Mouse (Mus musculus) stomach, embryonic 14.5 days (tissue): ENCODE measurements around the gene Cd38. TPM values are rescaled to one million over a fixed set of nuclear protein-coding genes. Genes with fewer than 3 reads are reported as not detected.

ENCODE experiments used
- ATAC-seq: fragments of 200-750 bp; cut with Nextera tagmentation; 2 replicates; pipeline ENCODE4 v1.8.0; 2017; ENCODE audit warnings: low read depth, moderate TSS enrichment; ENCODE audit not compliant: insufficient number of reproducible peaks, insufficient read depth, low FRiP score
- H3K27ac ChIP-seq: fragments of 300-500 bp; sonication (generic); 2 replicates; pipeline ENCODE4 v1.5.1; 2014; ENCODE audit warnings: mild to moderate bottlenecking, low read length, moderate library complexity, mixed read lengths
- H3K27me3 ChIP-seq: fragments of 300-500 bp; sonication (generic); 2 replicates; pipeline ENCODE4 v1.6.1; 2014; ENCODE audit warnings: low read length, control low read depth, mixed read lengths; ENCODE audit not compliant: control insufficient read depth, insufficient read depth
- H3K36me3 ChIP-seq: fragments of 300-500 bp; sonication (generic); 2 replicates; pipeline ENCODE4 v1.6.1; 2014; ENCODE audit warnings: mild to moderate bottlenecking, control low read depth, low read length, moderate library complexity, mixed read lengths; ENCODE audit not compliant: control insufficient read depth, insufficient read depth
- H3K4me1 ChIP-seq: fragments of 300-500 bp; sonication (generic); 2 replicates; pipeline ENCODE4 v1.6.1; 2014; ENCODE audit warnings: low read length, control low read depth, mixed read lengths; ENCODE audit not compliant: control insufficient read depth, insufficient read depth
- H3K4me2 ChIP-seq: fragments of 300-500 bp; sonication (generic); replicated peaks from 2 replicates; pipeline ENCODE4 v1.6.1; 2014; ENCODE audit warnings: low read depth, low read length, control low read depth
- H3K4me3 ChIP-seq: fragments of 300-500 bp; sonication (generic); 2 replicates; pipeline ENCODE4 v1.5.1; 2014; ENCODE audit warnings: low read depth, low read length, control low read depth
- H3K9ac ChIP-seq: fragments of 300-500 bp; sonication (generic); replicated peaks from 2 replicates; pipeline ENCODE4 v1.6.1; 2014; ENCODE audit warnings: low read depth, mild to moderate bottlenecking, control low read depth, low read length, moderate library complexity, mixed read lengths
- H3K9me3 ChIP-seq: fragments of 300-500 bp; sonication (generic); 2 replicates; pipeline ENCODE4 v1.6.1; 2016; ENCODE audit warnings: low read depth, low read length, control low read depth; ENCODE audit not compliant: control insufficient read depth
- WGBS: fragments of 180-500 bp; shearing (Covaris S2); extraction: QIAGEN DNeasy Blood & Tissue Kit; methylation state at CpG from one replicate; pipeline ENCODE4 v1.1.7; 2014; 5-methylcytosine and 5-hydroxymethylcytosine counted together
- polyA plus RNA-seq: library from polyadenylated mRNA; unstranded; fragments of >200 nt; fragmentation: Nextera tagmentation; extraction: Ambion mirVana; gene quantifications from 2 replicates; pipeline ENCODE4 v1.2.1, GENCODE M21; 2014

The Cd38 gene
- polyA plus RNA-seq, 1 experiment from 2014 or later = 15.8 TPM

GRCm38 (mm10) chr5:43836590-43836989 lies 31.8 kb upstream of the Cd38 start:
- H3K9me3 ChIP-seq = no peaks in the 10 kb centered on the region
- no peak for ATAC-seq
- 91% methylated on average over 7 of the region's 7 CpGs for WGBS

GRCm38 (mm10) chr5:43837372-43837771 lies 31.0 kb upstream of the Cd38 start:
- Histone ChIP-seq H3K36me3 (no peaks in the 10 kb centered on the region), H3K9me3 (no peaks in the 10 kb centered on the region), H3K27ac (no peak overlapping the region), H3K9ac (no peak overlapping the region), H3K4me1 (0 out of 2 replicates have a peak, but pooled peaks cover 2% of the 10 kb centered on the region), H3K4me2 (no peak overlapping the region), H3K4me3 (no peak overlapping the region), H3K27me3 (no peaks in the 10 kb centered on the region)
- WGBS = 45% methylated on average over 5 of the region's 5 CpGs
- ATAC-seq = no peak

More at GRCm38 (mm10) chr5:43836590-43836989, 31.8 kb upstream of the Cd38 start:
- H3K27me3 ChIP-seq = no peaks in the 10 kb centered on the region
- 0 out of 2 replicates have a peak, but pooled peaks cover under 1% of the 10 kb centered on the region for H3K4me1 ChIP-seq
- H3K9ac ChIP-seq = no peak overlapping the region
- H3K36me3 ChIP-seq = no peaks in the 10 kb centered on the region
- H3K27ac ChIP-seq = no peak overlapping the region
- H3K4me2 ChIP-seq = no peak overlapping the region
- H3K4me3 ChIP-seq = no peak overlapping the region

- Histone ChIP-seq H3K27ac (no peak overlapping the region), H3K4me2 (peak overlapping the region; percentile 7; the same call in 1 of the 2 replicates), H3K27me3 (no peaks in the 10 kb centered on the region), H3K9ac (no peak overlapping the region), H3K9me3 (no peaks in the 10 kb centered on the region), H3K4me3 (no peak overlapping the region), H3K4me1 (0 out of 2 replicates have a peak, but pooled peaks cover 2% of the 10 kb centered on the region), H3K36me3 (no peaks in the 10 kb centered on the region)
- no peak for ATAC-seq
- WGBS = 41% methylated on average over 11 of the region's 11 CpGs
Observed at GRCm38 (mm10) chr5:43841144-43842010, 27.0 kb upstream of the Cd38 start.

GRCm38 (mm10) chr5:43842011-43842285 lies 26.4 kb upstream of the Cd38 start:
- Histone ChIP-seq H3K36me3 (no peaks in the 10 kb centered on the region), H3K9ac (no peak overlapping the region), H3K4me3 (no peak overlapping the region), H3K4me2 (peak overlapping the region; percentile 7; the same call in 1 of the 2 replicates), H3K27ac (no peak overlapping the region), H3K4me1 (0 out of 2 replicates have a peak, but pooled peaks cover 2% of the 10 kb centered on the region), H3K27me3 (no peaks in the 10 kb centered on the region), H3K9me3 (no peaks in the 10 kb centered on the region)
- ATAC-seq = no peak
- WGBS = 77% methylated on average over 5 of the region's 5 CpGs

- Histone ChIP-seq H3K9ac (no peak overlapping the region), H3K9me3 (no peaks in the 10 kb centered on the region), H3K4me2 (no peak overlapping the region), H3K36me3 (no peaks in the 10 kb centered on the region), H3K27me3 (no peaks in the 10 kb centered on the region), H3K4me1 (0 out of 2 replicates have a peak, but pooled peaks cover 2% of the 10 kb centered on the region), H3K27ac (no peak overlapping the region), H3K4me3 (no peak overlapping the region)
- no peak for ATAC-seq
- WGBS = 58% methylated on average over 3 of the region's 3 CpGs
Observed at GRCm38 (mm10) chr5:43842576-43843155, 25.7 kb upstream of the Cd38 start.

GRCm38 (mm10) chr5:43845083-43845482 lies 23.3 kb upstream of the Cd38 start:
- 86% methylated on average over 5 of the region's 5 CpGs for WGBS
- Histone ChIP-seq H3K4me2 (no peak overlapping the region), H3K9ac (no peak overlapping the region), H3K27ac (no peak overlapping the region), H3K9me3 (no peaks in the 10 kb centered on the region), H3K4me1 (0 out of 2 replicates have a peak, but pooled peaks cover 2% of the 10 kb centered on the region), H3K27me3 (no peaks in the 10 kb centered on the region), H3K4me3 (no peak overlapping the region), H3K36me3 (no peaks in the 10 kb centered on the region)
- ATAC-seq = no peak

- H3K9me3 ChIP-seq = no peaks in the 10 kb centered on the region
- no peak overlapping the region for H3K9ac ChIP-seq
- WGBS = 55% methylated on average over 1 of the region's 1 CpGs
- 0 out of 2 replicates have a peak, but pooled peaks cover 2% of the 10 kb centered on the region for H3K4me1 ChIP-seq
- no peak overlapping the region for H3K4me2 ChIP-seq
- H3K36me3 ChIP-seq = no peaks in the 10 kb centered on the region
- H3K27me3 ChIP-seq = no peaks in the 10 kb centered on the region
- no peak for ATAC-seq
- H3K27ac ChIP-seq = no peak overlapping the region
- no peak overlapping the region for H3K4me3 ChIP-seq
Observed at GRCm38 (mm10) chr5:43845646-43846045, 22.7 kb upstream of the Cd38 start.

GRCm38 (mm10) chr5:43846227-43846626 lies 22.1 kb upstream of the Cd38 start:
- no peaks in the 10 kb centered on the region for H3K9me3 ChIP-seq
- H3K27ac ChIP-seq = no peak overlapping the region
- WGBS = 32% methylated on average over 2 of the region's 2 CpGs
- no peaks in the 10 kb centered on the region for H3K36me3 ChIP-seq
- no peak overlapping the region for H3K4me3 ChIP-seq
- 0 out of 2 replicates have a peak, but pooled peaks cover 2% of the 10 kb centered on the region for H3K4me1 ChIP-seq
- no peak overlapping the region for H3K9ac ChIP-seq
- H3K27me3 ChIP-seq = no peaks in the 10 kb centered on the region
- no peak overlapping the region for H3K4me2 ChIP-seq
- no peak for ATAC-seq
